8 mouse cellular contexts compared by ENCODE assay signal in the genomic region with DNA sequence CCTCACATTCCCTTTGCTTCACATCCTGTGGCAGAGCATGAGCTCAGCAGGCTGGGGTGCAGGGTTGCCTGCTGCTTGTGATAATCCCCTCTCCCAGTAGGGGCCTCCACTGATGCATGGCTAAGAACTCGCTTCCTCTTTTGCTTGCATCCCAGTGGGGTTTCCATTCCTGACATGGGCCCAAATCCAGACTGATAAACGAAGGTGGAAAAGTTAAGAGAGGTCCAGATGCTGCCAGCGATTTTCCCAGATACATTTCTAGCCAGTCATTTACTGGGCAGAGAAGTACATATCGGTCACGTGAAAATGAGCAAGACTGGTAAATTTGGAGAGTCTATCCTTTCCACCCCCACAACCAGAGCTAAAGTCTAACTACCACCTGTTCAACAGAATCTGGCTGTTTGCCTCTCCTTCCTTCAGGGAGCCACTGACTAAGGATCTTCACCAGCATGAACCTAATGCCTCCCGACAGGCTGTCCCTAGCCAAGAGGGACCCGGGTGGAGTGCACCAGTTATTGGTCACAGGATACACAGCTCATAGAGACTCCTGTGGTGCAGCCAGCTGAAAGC.
DNase-seq lines count a peak whose midpoint lies in the region; ATAC-seq and TF ChIP-seq lines count a peak whose summit lies in the region.

No protein-coding gene starts in this region.

- ATAC-seq in hindbrain, embryonic 15.5 days (ENCODE audit: low FRiP score, low read depth): peak; percentile 75
- no peak for ATAC-seq in liver, embryonic 14.5 days (ENCODE audit: insufficient read depth)

- H3K4me2 ChIP-seq in hindbrain, embryonic 15.5 days: no peak overlapping the region
- H3K4me2 ChIP-seq in liver, embryonic 14.5 days (ENCODE audit: low read depth): no peak overlapping the region

- H3K27ac ChIP-seq in hindbrain, embryonic 15.5 days (replicated peaks): no peak overlapping the region
- H3K27ac ChIP-seq in liver, embryonic 14.5 days: no peak overlapping the region

- no peaks in the 10 kb centered on the region for H3K36me3 ChIP-seq in hindbrain, embryonic 15.5 days
- no peaks in the 10 kb centered on the region for H3K36me3 ChIP-seq in liver, embryonic 14.5 days (replicated peaks; ENCODE audit: control insufficient read depth, insufficient read depth, low read depth)

- WGBS in hindbrain, embryonic 15.5 days: 31% methylated on average over 7 of the region's 7 CpGs
- WGBS in liver, embryonic 14.5 days (ENCODE audit: insufficient replicate concordance): 44% methylated on average over 7 of the region's 7 CpGs

- peak; percentile 61 for TF ChIP-seq CTCF in liver, embryonic 14.5 days (IDR thresholded peaks at IDR 0.05; ENCODE audit: low read depth)

- peak; percentile 62 for DNase-seq in kidney, postnatal 10 days
- no peak for DNase-seq in kidney, adult 8-10 months
- DNase-seq in adrenal gland, postnatal 14 days: peak; percentile 48
- DNase-seq in embryo, embryonic 11.5 days (ENCODE audit: low read depth, low spot score): peak; percentile 44
- DNase-seq in liver, embryonic 14.5 days (ENCODE audit: low read depth in 3 of 3, low spot score in 3 of 3): no peak
- DNase-seq in right cerebral cortex, postnatal 4 days: peak; percentile 15
- DNase-seq in natural killer cell, adult 2 months (ENCODE audit: low spot score in 2 of 2): no peak

- H3K9me3 ChIP-seq in hindbrain, embryonic 15.5 days: no peaks in the 10 kb centered on the region
- no peaks in the 10 kb centered on the region for H3K9me3 ChIP-seq in liver, embryonic 14.5 days (ENCODE audit: control insufficient read depth, low read length)

- no peak for TF ChIP-seq EP300 in liver, embryonic 14.5 days (IDR thresholded peaks at IDR 0.05; ENCODE audit: low read depth)

- H3K9ac ChIP-seq in hindbrain, embryonic 15.5 days: no peak overlapping the region
- no peak overlapping the region for H3K9ac ChIP-seq in liver, embryonic 14.5 days (replicated peaks)

- H3K4me3 ChIP-seq in hindbrain, embryonic 15.5 days: no peak overlapping the region
- H3K4me3 ChIP-seq in liver, embryonic 14.5 days (ENCODE audit: insufficient read depth in 1 of 2, low read depth in 2 of 2, low read length in 2 of 2): no peak overlapping the region

- no peaks in the 10 kb centered on the region for H3K27me3 ChIP-seq in hindbrain, embryonic 15.5 days
- no peaks in the 10 kb centered on the region for H3K27me3 ChIP-seq in liver, embryonic 14.5 days (ENCODE audit: control insufficient read depth, insufficient read depth, low read length)

- H3K4me1 ChIP-seq in hindbrain, embryonic 15.5 days (replicated peaks): 0 out of 2 replicates have a peak, but pooled peaks cover 4% of the 10 kb centered on the region
- H3K4me1 ChIP-seq in liver, embryonic 14.5 days (replicated peaks; ENCODE audit: control insufficient read depth in 2 of 2, insufficient read depth in 2 of 2, low read length in 1 of 2): no peaks in the 10 kb centered on the region

Comparison
In these comparisons a context has a peak if more than half of its experiments do, and no peak if none do; other contexts are left out.
1. DNase-seq: peak in kidney, postnatal 10 days (single experiment), adrenal gland, postnatal 14 days (single experiment), embryo, embryonic 11.5 days (single experiment) and right cerebral cortex, postnatal 4 days (single experiment); none in kidney, adult 8-10 months (0 of 2), liver, embryonic 14.5 days (0 of 3) and natural killer cell, adult 2 months (0 of 2).